Mouse (Mus musculus) stomach, postnatal 0 days (tissue): Measurements from ENCODE around the gene Gm20532.

Experiments
- CTCF ChIP-seq: IDR thresholded peaks from 2 replicates; pipeline ENCODE4 v1.5.1; 2016; ENCODE audit warnings: antibody characterized with exemption, low read depth, mild to moderate bottlenecking, moderate library complexity
- EP300 ChIP-seq: optimal IDR thresholded peaks from 2 replicates; pipeline ENCODE3; 2016; ENCODE audit warnings: antibody characterized with exemption

- TF ChIP-seq CTCF: no peak
- no peak for TF ChIP-seq EP300
Observed at GRCm38 (mm10) chr2:26599965-26600364, 13.5 kb downstream of the Gm20532 start.
